17 mouse cellular contexts compared by ENCODE assay signal in the genomic region with DNA sequence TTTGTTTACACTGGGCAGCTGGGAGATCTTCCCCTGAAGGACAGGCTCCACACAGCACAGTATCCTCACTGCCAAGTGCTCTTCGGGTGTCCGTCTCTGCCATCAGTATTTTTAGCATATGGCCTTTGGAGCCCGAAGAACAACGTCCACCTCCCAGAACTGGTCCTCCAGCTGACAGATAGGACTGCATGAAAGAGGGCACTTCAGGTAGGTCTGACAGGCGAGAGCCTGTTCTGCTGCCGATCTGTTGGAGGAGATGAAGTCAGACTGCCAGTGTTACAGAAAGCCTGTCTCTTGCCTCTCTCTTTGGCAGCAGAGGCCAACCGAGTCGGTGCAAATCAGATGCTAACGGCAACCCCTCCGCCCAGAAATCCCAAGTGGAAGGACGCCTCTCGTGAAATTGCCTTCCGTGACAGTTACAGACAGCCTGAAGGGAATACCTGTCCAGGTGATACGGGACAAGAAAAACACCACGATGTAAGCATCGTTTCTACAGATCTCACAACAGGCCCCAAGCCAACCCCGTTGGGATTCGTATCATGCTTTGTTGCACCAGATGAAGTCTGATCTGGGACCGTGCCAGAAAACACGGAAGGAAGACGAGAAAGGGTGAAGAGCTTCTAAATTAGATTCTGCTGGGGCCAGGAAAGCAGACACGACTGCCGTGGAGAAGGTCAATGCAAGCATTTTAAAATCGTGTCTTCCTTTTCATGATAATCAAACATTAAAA. TPM values are rescaled to one million over a fixed set of nuclear protein-coding genes. Genes with fewer than 3 reads are reported as not detected.
DNase-seq lines count a peak whose midpoint lies in the region; ATAC-seq lines count a peak whose summit lies in the region.
"Had no signal": no experiment of that assay in that cellular context is flagged by ENCODE, and none has a peak within 500 bp of the region (broad histone marks: within the 10 kb centered on the region; RNA-seq: fewer than 3 reads in every experiment).

No protein-coding gene starts in this region.

- no peak for ATAC-seq in embryonic facial prominence, embryonic 14.5 days (ENCODE audit: low read depth)
- ATAC-seq: intestine, embryonic 15.5 days; midbrain, embryonic 15.5 days had no signal

- WGBS in embryonic facial prominence, embryonic 14.5 days = 73% methylated on average over 24 of the region's 24 CpGs
- 87% methylated on average over 24 of the region's 24 CpGs for WGBS in embryonic facial prominence, embryonic 10.5 days

- peak; percentile 28 for DNase-seq in embryonic facial prominence, embryonic 14.5 days (ENCODE audit: low spot score)
- DNase-seq in embryonic facial prominence, embryonic 10.5 days (ENCODE audit: low spot score) = no peak
- DNase-seq in heart, adult 9 months (ENCODE audit: low spot score in 2 of 2) = peak; percentile 11 to 21
- no peak for DNase-seq in heart, adult 8-10 months (ENCODE audit: low spot score)
- DNase-seq in urinary bladder, postnatal 14 days (ENCODE audit: low spot score) = peak; percentile 15
- no peak for DNase-seq in urinary bladder, adult 2 months (ENCODE audit: low spot score)
- DNase-seq in skeletal muscle tissue, adult 2 months (ENCODE audit: low read depth, low spot score) = peak; percentile 88
- DNase-seq in lung, adult 18-20 months = no peak
- DNase-seq: layer of hippocampus, adult 9-11 months; lung, embryonic 14.5 days; thymus, postnatal 4 days had no signal

- H3K9ac ChIP-seq in embryonic facial prominence, embryonic 14.5 days (ENCODE audit: low read depth, low read length) = no peak overlapping the region
- H3K9ac ChIP-seq: forebrain, embryonic 12.5 days; intestine, embryonic 15.5 days; lung, embryonic 14.5 days; midbrain, embryonic 15.5 days had no signal

- H3K9me3 ChIP-seq in embryonic facial prominence, embryonic 14.5 days (ENCODE audit: control insufficient read depth, low read length) = 0 out of 2 replicates have a peak, but pooled peaks cover 2% of the 10 kb centered on the region
- H3K9me3 ChIP-seq in embryonic facial prominence, embryonic 10.5 days = no peaks in the 10 kb centered on the region
- H3K9me3 ChIP-seq: forebrain, embryonic 12.5 days; hindbrain, embryonic 10.5 days; intestine, embryonic 15.5 days; midbrain, embryonic 15.5 days had no signal

- no peak overlapping the region for H3K27ac ChIP-seq in embryonic facial prominence, embryonic 14.5 days (replicated peaks; ENCODE audit: low read depth, low read length)
- no peak overlapping the region for H3K27ac ChIP-seq in embryonic facial prominence, embryonic 10.5 days (replicated peaks)
- H3K27ac ChIP-seq: forebrain, embryonic 12.5 days; hindbrain, embryonic 10.5 days; intestine, embryonic 15.5 days; macrophage; midbrain, embryonic 15.5 days had no signal

- H3K4me1 ChIP-seq in embryonic facial prominence, embryonic 14.5 days (ENCODE audit: control insufficient read depth, insufficient read depth, low read length) = 0 out of 2 replicates have a peak, but pooled peaks cover 4% of the 10 kb centered on the region
- H3K4me1 ChIP-seq in embryonic facial prominence, embryonic 10.5 days = no peaks in the 10 kb centered on the region
- H3K4me1 ChIP-seq: forebrain, embryonic 12.5 days; hindbrain, embryonic 10.5 days; midbrain, embryonic 15.5 days had no signal

- H3K27me3 ChIP-seq in embryonic facial prominence, embryonic 14.5 days (replicated peaks; ENCODE audit: control insufficient read depth, insufficient read depth, low read length) = no peaks in the 10 kb centered on the region
- no peaks in the 10 kb centered on the region for H3K27me3 ChIP-seq in embryonic facial prominence, embryonic 10.5 days (replicated peaks; ENCODE audit: low read depth, poor library complexity, severe bottlenecking)
- H3K27me3 ChIP-seq: CH12.LX; forebrain, embryonic 12.5 days; intestine, embryonic 15.5 days; midbrain, embryonic 15.5 days had no signal

- no peak overlapping the region for H3K4me2 ChIP-seq in embryonic facial prominence, embryonic 14.5 days (ENCODE audit: low read depth, low read length)
- H3K4me2 ChIP-seq: forebrain, embryonic 12.5 days; intestine, embryonic 15.5 days; lung, embryonic 14.5 days; midbrain, embryonic 15.5 days had no signal

- no peaks in the 10 kb centered on the region for H3K36me3 ChIP-seq in embryonic facial prominence, embryonic 14.5 days (ENCODE audit: control insufficient read depth, insufficient read depth, low read length)
- H3K36me3 ChIP-seq in embryonic facial prominence, embryonic 10.5 days (replicated peaks) = no peaks in the 10 kb centered on the region
- H3K36me3 ChIP-seq: forebrain, embryonic 12.5 days; hindbrain, embryonic 10.5 days; intestine, embryonic 15.5 days; midbrain, embryonic 15.5 days had no signal

- no peak overlapping the region for H3K4me3 ChIP-seq in embryonic facial prominence, embryonic 14.5 days (ENCODE audit: low read depth, low read length)
- H3K4me3 ChIP-seq in embryonic facial prominence, embryonic 10.5 days = no peak overlapping the region
- H3K4me3 ChIP-seq: forebrain, embryonic 12.5 days; hindbrain, embryonic 10.5 days; intestine, embryonic 15.5 days; midbrain, embryonic 15.5 days had no signal

RNA-seq across cellular contexts. Expression of a gene that starts 27.2 kb away (rescaled TPM):
- 15.9 and 17.4 TPM in 2 replicates for polyA plus RNA-seq in embryonic facial prominence, embryonic 14.5 days (2014; fragmentation: Nextera tagmentation; extraction: Ambion mirVana)
- polyA plus RNA-seq in embryonic facial prominence, embryonic 10.5 days (2016; fragmentation: Nextera tagmentation; extraction: Ambion mirVana) = 5.5 and 5.8 TPM in 2 replicates
- total RNA-seq in heart, adult 8-10 months (2022) = 10 to 100 TPM in 3 of 4 experiments, 1 to 10 TPM in 1; 7.2 to 27.9 (median 12.8) TPM
- polyA plus RNA-seq in urinary bladder, adult 2 months (2012; rRNA removed) = 35.2 and 36.0 TPM in 2 replicates

RNA-seq across cellular contexts. Expression of a gene that starts 53.1 kb away (rescaled TPM):
- polyA plus RNA-seq in embryonic facial prominence, embryonic 14.5 days (2014; fragmentation: Nextera tagmentation; extraction: Ambion mirVana) = 1,171 and 1,256 TPM in 2 replicates
- polyA plus RNA-seq in embryonic facial prominence, embryonic 10.5 days (2016; fragmentation: Nextera tagmentation; extraction: Ambion mirVana) = 1,556 and 1,753 TPM in 2 replicates
- 10 to 100 TPM; 77.8 to 97.3 (median 89.0) TPM for total RNA-seq in heart, adult 8-10 months (2022)
- polyA plus RNA-seq in urinary bladder, adult 2 months (2012; rRNA removed) = 230 and 291 TPM in 2 replicates

RNA-seq across cellular contexts. Expression of a gene that starts 53.2 kb away (rescaled TPM):
- 41.5 and 45.6 TPM in 2 replicates for polyA plus RNA-seq in embryonic facial prominence, embryonic 14.5 days (2014; fragmentation: Nextera tagmentation; extraction: Ambion mirVana)
- 76.3 and 78.3 TPM in 2 replicates for polyA plus RNA-seq in embryonic facial prominence, embryonic 10.5 days (2016; fragmentation: Nextera tagmentation; extraction: Ambion mirVana)
- total RNA-seq in heart, adult 8-10 months (2022) = 10 to 100 TPM; 18.6 to 24.4 (median 21.0) TPM
- polyA plus RNA-seq in urinary bladder, adult 2 months (2012; rRNA removed) = 16.9 and 21.6 TPM in 2 replicates

Comparison
In these comparisons a context has a peak if more than half of its experiments do, and no peak if none do; other contexts are left out.
1. DNase-seq: peak in embryonic facial prominence, embryonic 14.5 days (single experiment), heart, adult 9 months (2 of 2), urinary bladder, postnatal 14 days (single experiment) and skeletal muscle tissue, adult 2 months (single experiment); none in embryonic facial prominence, embryonic 10.5 days (single experiment), heart, adult 8-10 months (single experiment), urinary bladder, adult 2 months (single experiment) and lung, adult 18-20 months (0 of 2).